Mouse (Mus musculus) spleen, postnatal 0 days (tissue): Measurements from ENCODE around the gene Oasl2. TPM values are rescaled to one million over a fixed set of nuclear protein-coding genes. Genes with fewer than 3 reads are reported as not detected.

Source experiments
- polyA plus RNA-seq: library from polyadenylated mRNA; unstranded; fragments of >200 nt; fragmentation: Nextera tagmentation; extraction: Ambion mirVana; gene quantifications from 2 replicates; pipeline ENCODE4 v1.2.1, GENCODE M21; 2015

Oasl2 gene
- 16.7 and 27.2 TPM in 2 replicates for polyA plus RNA-seq

DNA sequence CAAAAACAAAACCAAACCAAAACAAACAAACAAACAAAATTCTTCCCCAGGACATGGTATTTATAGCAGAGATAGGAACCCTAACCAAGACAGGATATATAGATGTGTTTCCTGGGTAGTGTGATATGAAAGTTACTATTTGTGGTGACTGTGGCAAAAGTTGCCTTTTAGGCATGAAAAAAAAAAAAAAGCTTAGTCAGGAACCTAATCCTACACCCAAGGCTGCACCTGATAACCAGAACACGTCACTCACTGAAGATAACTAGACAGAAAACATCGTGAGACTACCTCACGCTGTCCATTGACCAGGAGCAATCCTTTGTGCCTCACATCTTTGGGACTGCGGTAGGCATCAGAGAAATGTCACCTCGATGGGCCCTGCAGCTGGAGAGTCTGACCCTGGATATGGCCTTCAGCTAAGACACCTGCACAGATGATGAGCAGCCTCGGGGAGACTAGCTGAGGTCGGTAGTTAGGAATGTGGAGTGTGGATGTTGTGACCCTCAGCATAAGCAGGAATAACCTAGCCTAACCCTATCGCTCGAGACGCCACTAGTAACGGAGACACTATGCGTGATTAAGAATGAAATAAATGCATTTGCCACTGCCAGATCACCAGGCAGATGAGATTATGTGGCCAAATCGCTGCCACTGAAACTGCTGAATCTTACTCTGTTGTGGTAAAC lies at the start of gene Oasl2:
TSS of gene Oasl2 (plus strand) at position 249 of the 686 bp plus-strand sequence.

GRCm38 (mm10) chr5:114853364-114853763 lies 43.4 kb upstream of the Oasl2 start, which contains the start of gene 4930519G04Rik:
TSS of gene 4930519G04Rik (plus strand) at chr5:114853664.

GRCm38 (mm10) chr5:114858582-114858981 lies 38.2 kb upstream of the Oasl2 start, which contains the start of gene Gm9936:
TSS of gene Gm9936 (minus strand) at chr5:114858682.

DNA sequence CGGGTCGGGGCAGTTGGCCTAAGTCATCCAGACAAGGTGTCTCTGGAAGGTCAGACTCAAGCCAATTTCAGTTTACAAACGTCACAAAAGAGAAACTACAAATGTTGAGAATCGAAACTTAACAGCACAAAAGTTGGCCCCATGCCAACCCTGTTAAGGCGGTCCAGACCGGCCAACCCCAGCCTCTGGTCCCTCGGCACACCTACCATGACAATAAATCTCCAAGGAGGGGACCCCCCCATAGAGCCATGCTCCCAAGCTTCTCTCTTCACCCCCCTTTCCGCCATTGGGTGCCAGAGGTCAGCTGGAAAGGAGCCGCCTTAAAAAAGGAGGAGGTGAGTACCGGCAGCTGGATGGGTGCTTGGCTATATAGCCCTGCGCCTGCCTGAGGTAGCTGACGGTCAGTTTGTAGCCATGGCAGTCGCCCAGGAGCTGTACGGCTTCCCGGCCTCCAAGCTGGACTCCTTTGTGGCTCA lies 26.3 kb downstream of the Oasl2 start, which contains the start of gene Oasl1:
TSS of gene Oasl1 (plus strand) at position 243 of the 476 bp plus-strand sequence.

GRCm38 (mm10) chr5:114942074-114942765 lies 45.5 kb downstream of the Oasl2 start, which contains the start of gene 2210016L21Rik:
TSS of gene 2210016L21Rik (plus strand) at chr5:114942158.

Other genes with a start within 250 kb of the Oasl2 start
- 0.79 and 1.4 TPM in 2 replicates for gene Trpv4, start 238.5 kb upstream of the Oasl2 start, polyA plus RNA-seq
- gene Gltp, start 206.0 kb upstream of the Oasl2 start, polyA plus RNA-seq: 51.1 and 60.1 TPM in 2 replicates
- gene Tchp, start 189.2 kb upstream of the Oasl2 start, polyA plus RNA-seq: 7.1 and 7.6 TPM in 2 replicates
- 70.7 and 71.6 TPM in 2 replicates for gene Ankrd13a, start 122.3 kb upstream of the Oasl2 start, polyA plus RNA-seq
- 27.4 and 31.5 TPM in 2 replicates for gene Git2, start 121.4 kb upstream of the Oasl2 start, polyA plus RNA-seq
- gene 1500011B03Rik, start 73.5 kb upstream of the Oasl2 start, polyA plus RNA-seq: 86.2 and 97.3 TPM in 2 replicates
- not detected in 2 replicates for gene 4930519G04Rik, start 43.3 kb upstream of the Oasl2 start, polyA plus RNA-seq
- gene Gm9936, start 38.3 kb upstream of the Oasl2 start, polyA plus RNA-seq: not detected in 2 replicates
- gene Oasl1, start 26.3 kb downstream of the Oasl2 start, polyA plus RNA-seq: 4.0 and 4.1 TPM in 2 replicates
- 26.3 and 32.0 TPM in 2 replicates for gene 2210016L21Rik, start 45.2 kb downstream of the Oasl2 start, polyA plus RNA-seq
- 0.05 and 0.08 TPM in 2 replicates for gene Hnf1a, start 74.2 kb downstream of the Oasl2 start, polyA plus RNA-seq
- 13.1 and 13.9 TPM in 2 replicates for gene Sppl3, start 114.2 kb downstream of the Oasl2 start, polyA plus RNA-seq
- 18.0 and 20.8 TPM in 2 replicates for gene Gm10401, start 201.4 kb downstream of the Oasl2 start, polyA plus RNA-seq
- 26.8 and 31.9 TPM in 2 replicates for gene Acads, start 222.4 kb downstream of the Oasl2 start, polyA plus RNA-seq
- gene Unc119b, start 238.0 kb downstream of the Oasl2 start, polyA plus RNA-seq: 9.1 and 11.9 TPM in 2 replicates